Mouse (Mus musculus) bone marrow macrophage, adult 2 months (primary cell): ENCODE results near the gene Tmem120b.

ENCODE experiments used
- CTCF ChIP-seq: IDR thresholded peaks from 2 replicates; pipeline ENCODE4 v1.5.1; 2012; ENCODE audit warnings: low read depth, mild to moderate bottlenecking, low read length, moderate library complexity
- POLR2A ChIP-seq: IDR thresholded peaks from 2 replicates; pipeline ENCODE4 v1.6.1; 2012; ENCODE audit warnings: mild to moderate bottlenecking, low read depth, low read length, borderline replicate concordance

DNA sequence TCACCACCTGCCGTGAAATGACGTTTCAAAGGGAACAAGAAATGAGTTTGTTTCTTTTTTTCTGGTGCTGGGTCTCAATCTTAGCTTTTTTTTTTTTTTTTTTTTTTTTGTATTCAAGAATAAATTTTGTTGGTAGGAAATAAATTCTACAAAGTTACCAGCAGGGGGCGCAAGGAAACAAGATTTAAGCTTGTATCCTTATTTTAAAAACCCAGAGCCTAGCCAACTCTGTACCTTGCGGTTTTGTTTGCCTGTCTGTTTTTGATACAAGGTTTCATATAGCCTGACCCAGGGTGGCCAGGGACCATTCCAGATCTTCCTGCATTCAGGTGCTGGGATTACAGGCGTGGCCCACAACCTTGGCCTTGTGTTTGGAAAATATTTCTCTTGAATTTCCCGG, 4.0 kb upstream of the Tmem120b start:
- TF ChIP-seq CTCF = no peak
- no peak for TF ChIP-seq POLR2A
